Mouse (Mus musculus) midbrain, embryonic 11.5 days (tissue): Measurements from ENCODE around the gene Prkce. TPM values are rescaled to one million over a fixed set of nuclear protein-coding genes. Genes with fewer than 3 reads are reported as not detected.

ENCODE experiments used
- ATAC-seq: fragments of 200-750 bp; cut with Nextera tagmentation; 2 replicates; pipeline ENCODE4 v1.8.0; 2017; ENCODE audit warnings: moderate TSS enrichment, moderate library complexity; ENCODE audit not compliant: low FRiP score
- DNase-seq: peaks from one replicate; pipeline ENCODE4 v3.0.0; 2015; ENCODE audit warnings: low spot score; ENCODE audit errors: missing footprints
- H3K27ac ChIP-seq: fragments of 300-500 bp; sonication (generic); 2 replicates; pipeline ENCODE4 v1.5.1; 2014; ENCODE audit warnings: low read depth, low read length
- H3K27me3 ChIP-seq: fragments of 300-500 bp; sonication (generic); 2 replicates; pipeline ENCODE4 v1.6.1; 2014; ENCODE audit warnings: mild to moderate bottlenecking, low read length, moderate library complexity, mixed read lengths; ENCODE audit not compliant: control insufficient read depth, insufficient read depth
- H3K36me3 ChIP-seq: fragments of 300-500 bp; sonication (generic); 2 replicates; pipeline ENCODE4 v1.6.1; 2014; ENCODE audit warnings: mild to moderate bottlenecking, low read length, moderate library complexity, mixed read lengths; ENCODE audit not compliant: control insufficient read depth, insufficient read depth
- H3K4me1 ChIP-seq: fragments of 300-500 bp; sonication (generic); 2 replicates; pipeline ENCODE4 v1.6.1; 2014; ENCODE audit warnings: low read length; ENCODE audit not compliant: control insufficient read depth, insufficient read depth
- H3K4me2 ChIP-seq: fragments of 300-500 bp; sonication (generic); 2 replicates; pipeline ENCODE4 v1.6.1; 2014; ENCODE audit warnings: mild to moderate bottlenecking, moderate library complexity
- H3K4me3 ChIP-seq: fragments of 300-500 bp; sonication (generic); 2 replicates; pipeline ENCODE4 v1.5.1; 2014; ENCODE audit warnings: low read depth, low read length
- H3K9ac ChIP-seq: fragments of 300-500 bp; sonication (generic); 2 replicates; pipeline ENCODE4 v1.6.1; 2014; ENCODE audit warnings: low read length
- H3K9me3 ChIP-seq: fragments of 300-500 bp; sonication (generic); 2 replicates; pipeline ENCODE4 v1.6.1; 2016; ENCODE audit warnings: low read length; ENCODE audit not compliant: control insufficient read depth
- WGBS: fragments of 180-500 bp; shearing (Covaris S2); extraction: QIAGEN DNeasy Blood & Tissue Kit; methylation state at CpG from one replicate; pipeline ENCODE4 v1.1.7; 2014; 5-methylcytosine and 5-hydroxymethylcytosine counted together
- polyA plus RNA-seq: library from polyadenylated mRNA; unstranded; fragments of >200 nt; fragmentation: Nextera tagmentation; extraction: Ambion mirVana; gene quantifications from 2 replicates; pipeline ENCODE4 v1.2.1, GENCODE M21; 2014

The Prkce gene
- polyA plus RNA-seq, 1 experiment from 2014 or later = 3.5 TPM

- 89% methylated on average over 1 of the region's 1 CpGs for WGBS
Observed at GRCm38 (mm10) chr17:86398226-86398625, 230.6 kb downstream of the Prkce start.

GRCm38 (mm10) chr17:86400032-86400431, 232.4 kb downstream of the Prkce start:
- H3K36me3 ChIP-seq = no peaks in the 10 kb centered on the region
- H3K27me3 ChIP-seq = no peaks in the 10 kb centered on the region
- ATAC-seq = no peak
- WGBS = 64% methylated on average over 4 of the region's 4 CpGs
- H3K4me2 ChIP-seq = no peak overlapping the region
- H3K27ac ChIP-seq = no peak overlapping the region
- H3K4me3 ChIP-seq = no peak overlapping the region
- H3K9ac ChIP-seq = no peak overlapping the region
- no peaks in the 10 kb centered on the region for H3K9me3 ChIP-seq
- no peaks in the 10 kb centered on the region for H3K4me1 ChIP-seq
- DNase-seq = no peak

More at GRCm38 (mm10) chr17:86398226-86398625, 230.6 kb downstream of the Prkce start:
- H3K36me3 ChIP-seq = no peaks in the 10 kb centered on the region
- H3K27me3 ChIP-seq = no peaks in the 10 kb centered on the region
- H3K9me3 ChIP-seq = no peaks in the 10 kb centered on the region
- ATAC-seq (no peak), DNase-seq (no peak)
- no peak overlapping the region for H3K27ac ChIP-seq
- no peaks in the 10 kb centered on the region for H3K4me1 ChIP-seq
- H3K4me2 ChIP-seq = no peak overlapping the region
- no peak overlapping the region for H3K9ac ChIP-seq
- no peak overlapping the region for H3K4me3 ChIP-seq

GRCm38 (mm10) chr17:86404795-86405501, 237.4 kb downstream of the Prkce start:
- no peaks in the 10 kb centered on the region for H3K36me3 ChIP-seq
- ATAC-seq = no peak
- H3K4me3 ChIP-seq = no peak overlapping the region
- DNase-seq = no peak
- no peaks in the 10 kb centered on the region; the same call in 1 of the 2 replicates for H3K4me1 ChIP-seq
- H3K27me3 ChIP-seq = no peaks in the 10 kb centered on the region
- no peak overlapping the region for H3K27ac ChIP-seq
- H3K9ac ChIP-seq = no peak overlapping the region
- H3K4me2 ChIP-seq = no peak overlapping the region
- no peaks in the 10 kb centered on the region for H3K9me3 ChIP-seq
- 80% methylated on average over 11 of the region's 11 CpGs for WGBS

GRCm38 (mm10) chr17:86405644-86406043, 238.1 kb downstream of the Prkce start:
- WGBS = 87% methylated on average over 8 of the region's 8 CpGs
- no peaks in the 10 kb centered on the region for H3K36me3 ChIP-seq
- no peak for DNase-seq
- no peak overlapping the region for H3K4me2 ChIP-seq
- ATAC-seq = no peak
- peaks cover 5% of the 10 kb centered on the region for H3K4me1 ChIP-seq
- no peaks in the 10 kb centered on the region for H3K27me3 ChIP-seq
- no peak overlapping the region for H3K9ac ChIP-seq
- no peaks in the 10 kb centered on the region for H3K9me3 ChIP-seq
- no peak overlapping the region for H3K27ac ChIP-seq
- no peak overlapping the region for H3K4me3 ChIP-seq

- no peak for ATAC-seq
- no peak for DNase-seq
- no peaks in the 10 kb centered on the region for H3K36me3 ChIP-seq
- H3K4me1 ChIP-seq = peaks cover 8% of the 10 kb centered on the region
- 84% methylated on average over 8 of the region's 8 CpGs for WGBS
- H3K27ac ChIP-seq = no peak overlapping the region
- H3K9me3 ChIP-seq = no peaks in the 10 kb centered on the region
- no peak overlapping the region for H3K4me2 ChIP-seq
- H3K9ac ChIP-seq = no peak overlapping the region
- H3K4me3 ChIP-seq = no peak overlapping the region
- H3K27me3 ChIP-seq = peaks cover 5% of the 10 kb centered on the region
Observed at GRCm38 (mm10) chr17:86407921-86408613, 240.5 kb downstream of the Prkce start.

DNA sequence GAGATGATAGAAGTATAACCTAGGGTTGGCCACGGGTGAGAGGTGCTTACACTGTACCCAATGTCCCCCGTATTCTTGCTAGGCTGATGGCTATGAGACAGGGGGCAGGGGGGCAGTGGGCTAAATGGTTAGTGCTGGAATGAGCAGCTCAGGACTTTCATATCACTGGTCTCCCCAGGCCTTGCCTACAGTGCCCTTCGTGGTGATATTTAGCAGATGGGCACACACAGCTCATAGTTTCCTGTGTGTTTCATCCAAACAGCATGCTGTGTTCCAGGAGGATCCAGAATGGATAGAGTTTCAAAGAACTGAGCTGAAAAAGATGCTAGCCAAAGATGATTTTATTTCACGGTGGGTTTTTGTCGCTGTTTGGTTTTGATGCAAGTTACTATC, 241.0 kb downstream of the Prkce start:
- peaks cover 8% of the 10 kb centered on the region for H3K4me1 ChIP-seq
- H3K4me3 ChIP-seq = no peak overlapping the region
- no peak overlapping the region for H3K27ac ChIP-seq
- no peak overlapping the region for H3K4me2 ChIP-seq
- no peaks in the 10 kb centered on the region for H3K9me3 ChIP-seq
- 89% methylated on average over 5 of the region's 5 CpGs for WGBS
- H3K9ac ChIP-seq = no peak overlapping the region
- H3K27me3 ChIP-seq = peaks cover 7% of the 10 kb centered on the region
- no peak for DNase-seq
- H3K36me3 ChIP-seq = no peaks in the 10 kb centered on the region
- ATAC-seq = no peak

GRCm38 (mm10) chr17:86409485-86409884, 241.9 kb downstream of the Prkce start:
- DNase-seq (no peak), ATAC-seq (no peak)
- no peak overlapping the region for H3K4me2 ChIP-seq
- H3K36me3 ChIP-seq = no peaks in the 10 kb centered on the region
- no peak overlapping the region for H3K9ac ChIP-seq
- H3K9me3 ChIP-seq = no peaks in the 10 kb centered on the region
- 92% methylated on average over 8 of the region's 8 CpGs for WGBS
- H3K27ac ChIP-seq = no peak overlapping the region
- peaks cover 7% of the 10 kb centered on the region for H3K27me3 ChIP-seq
- H3K4me3 ChIP-seq = no peak overlapping the region
- peaks cover 13% of the 10 kb centered on the region for H3K4me1 ChIP-seq

- ATAC-seq (peak; percentile 48; the same call in 1 of the 2 replicates), DNase-seq (no peak)
- Histone ChIP-seq H3K4me3 (no peak overlapping the region), H3K9me3 (no peaks in the 10 kb centered on the region), H3K4me1 (peaks cover 16% of the 10 kb centered on the region), H3K27ac (no peak overlapping the region), H3K36me3 (no peaks in the 10 kb centered on the region), H3K4me2 (no peak overlapping the region), H3K27me3 (peaks cover 7% of the 10 kb centered on the region), H3K9ac (no peak overlapping the region)
- 45% methylated on average over 12 of the region's 12 CpGs for WGBS
Observed at GRCm38 (mm10) chr17:86410496-86410895, 242.9 kb downstream of the Prkce start.

DNA sequence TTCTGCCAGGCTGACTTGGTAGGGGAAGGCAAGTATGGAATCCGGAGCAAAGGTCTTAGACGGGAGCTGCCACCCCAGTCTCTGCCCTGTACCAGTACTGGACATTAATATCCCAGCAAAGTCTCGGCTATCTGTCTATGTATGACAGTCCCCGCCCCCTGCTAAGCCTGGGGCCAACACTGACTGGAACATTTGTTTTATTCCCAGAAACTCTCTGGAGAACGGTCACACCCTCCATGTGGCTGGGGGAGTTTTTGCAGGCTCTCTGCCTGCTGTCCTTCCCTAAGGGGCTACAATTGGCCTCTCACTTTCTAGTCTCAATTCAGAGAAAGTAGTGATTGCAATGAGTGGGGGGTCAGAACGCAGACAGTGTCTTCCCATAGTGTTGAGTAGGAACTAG, 244.6 kb downstream of the Prkce start:
- no peaks in the 10 kb centered on the region for H3K9me3 ChIP-seq
- no peak for ATAC-seq
- 74% methylated on average over 6 of the region's 6 CpGs for WGBS
- H3K36me3 ChIP-seq = no peaks in the 10 kb centered on the region
- DNase-seq = no peak
- H3K4me1 ChIP-seq = peaks cover 19% of the 10 kb centered on the region
- H3K27ac ChIP-seq = no peak overlapping the region
- no peak overlapping the region for H3K4me3 ChIP-seq
- H3K4me2 ChIP-seq = no peak overlapping the region
- H3K9ac ChIP-seq = no peak overlapping the region
- peaks cover 12% of the 10 kb centered on the region for H3K27me3 ChIP-seq
